Mouse (Mus musculus) layer of hippocampus, adult 18-20 months (tissue): Measurements from ENCODE around the gene Card6. TPM values are rescaled to one million over a fixed set of nuclear protein-coding genes. Genes with fewer than 3 reads are reported as not detected.

Experiments used
- DNase-seq, 2 experiments: peaks; one replicate each; pipeline ENCODE4 v3.0.0; 2022; ENCODE audit warnings: low spot score in 2 of 2
- total RNA-seq, 2 experiments: library from RNA; stranded (reverse); gene quantifications; 2 replicates each; pipeline ENCODE4 v1.2.3; 2021

Card6 gene
- total RNA-seq, 2 experiments from 2014 or later, result 4.9 to 5.9 TPM

- DNase-seq, result no peak
These were observed 18.2 kb downstream of the Card6 start for GRCm38 (mm10) chr15:5090131-5090530.

GRCm38 (mm10) chr15:5088850-5089608 is 19.3 kb downstream of the Card6 start:
- DNase-seq, result no peak

GRCm38 (mm10) chr15:5086162-5086561 is 22.2 kb downstream of the Card6 start:
- peak in 1 of 2 experiments; percentile 47 for DNase-seq

GRCm38 (mm10) chr15:5081235-5081634 is 27.1 kb downstream of the Card6 start:
- DNase-seq, result peak; percentile 20 to 55

- DNase-seq, result peak; percentile 41 to 76
These were observed 39.4 kb downstream of the Card6 start for GRCm38 (mm10) chr15:5068801-5069518.

GRCm38 (mm10) chr15:5063635-5064034 is 44.7 kb downstream of the Card6 start, which contains the start of gene C7:
Gene C7, minus strand, starts transcription at chr15:5063740.
- no peak for DNase-seq

Other genes starting within 250 kb of the Card6 start
- not detected for gene Mroh2b, start 209.8 kb downstream of the Card6 start, total RNA-seq
- under 1 TPM; 0.12 to 0.20 TPM for gene C7, start 44.8 kb downstream of the Card6 start, total RNA-seq
- 100 to 1,000 TPM; 322 to 344 TPM for gene Rpl37, start 8.1 kb upstream of the Card6 start, total RNA-seq
- gene Prkaa1, start 35.3 kb upstream of the Card6 start, total RNA-seq, result 10 to 100 TPM; 24.4 to 25.4 TPM
- 10 to 100 TPM; 82.3 to 85.7 TPM for gene Ttc33, start 77.0 kb upstream of the Card6 start, total RNA-seq
- gene Ptger4, start 135.6 kb upstream of the Card6 start, total RNA-seq, result under 1 TPM; 0.67 to 0.76 TPM